Mouse (Mus musculus): ENCODE data around the gene Erich3. TPM values are rescaled to one million over a fixed set of nuclear protein-coding genes. Genes with fewer than 3 reads are reported as not detected.
"Not testable (repeated sequence)": the region's sequence is repeated elsewhere in the genome, so short reads cannot be mapped to it uniquely, and the experiment has no call there.

Gene Erich3
- 0.23 and 0.39 TPM in 2 replicates for polyA plus RNA-seq (2014; fragmentation: Nextera tagmentation; extraction: Ambion mirVana)

DNA sequence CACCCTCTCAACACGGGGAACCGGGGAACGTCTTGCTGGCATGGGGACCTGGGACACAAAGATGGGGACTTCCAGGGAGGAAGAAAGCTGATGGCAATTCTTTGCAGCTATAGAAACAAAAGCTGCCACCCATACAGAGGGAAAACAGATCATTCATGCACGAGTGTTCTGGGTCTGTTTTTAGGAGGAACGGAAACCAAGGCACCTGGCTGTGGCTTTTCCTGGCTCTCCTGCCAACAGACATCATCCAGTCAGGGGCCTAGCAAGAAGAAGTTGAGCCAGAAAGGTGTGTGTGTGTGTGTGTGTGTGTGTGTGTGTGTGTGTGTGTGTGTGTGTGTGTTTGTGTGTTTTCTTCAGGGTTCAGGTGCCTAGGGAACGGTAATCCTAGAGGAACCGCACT, at the start of gene Erich3:
Erich3 (plus strand) TSS at position 315 of the 400 bp plus-strand sequence.
- Histone ChIP-seq H3K27me3 (ENCODE audit: control insufficient read depth, insufficient read depth, low read length) (peaks cover 34% of the 10 kb centered on the region), H3K4me1 (ENCODE audit: control insufficient read depth in 2 of 2, insufficient read depth in 2 of 2, low read length in 2 of 2) (peaks cover 4 to 7% of the 10 kb centered on the region in 2 experiments; a peak in 1 of 4 replicates), H3K9me3 (ENCODE audit: control insufficient read depth, low read length) (no peaks in the 10 kb centered on the region), H3K4me3 (ENCODE audit: control insufficient read depth in 1 of 2, insufficient read depth in 1 of 2, low read depth in 1 of 2, low read length in 2 of 2) (peak within 1 kb of the TSS; percentile 45 to 46), H3K36me3 (ENCODE audit: control insufficient read depth, insufficient read depth, low read length) (no peaks in the 10 kb centered on the region), H3K4me2 (ENCODE audit: low read length) (peak within 1 kb of the TSS; percentile 85), H3K27ac (replicated peaks in 1 of 2; ENCODE audit: control insufficient read depth in 1 of 2, insufficient read depth in 1 of 2, low read depth in 2 of 2, low read length in 2 of 2) (no peak within 1 kb of the TSS), H3K9ac (ENCODE audit: low read length) (peak within 1 kb of the TSS; percentile 22; the same call in 1 of the 2 replicates)
- WGBS = 33% methylated on average over 7 of the region's 7 CpGs
- no peak for ATAC-seq (ENCODE audit: insufficient number of reproducible peaks, insufficient read depth, low FRiP score, low read depth)

DNA sequence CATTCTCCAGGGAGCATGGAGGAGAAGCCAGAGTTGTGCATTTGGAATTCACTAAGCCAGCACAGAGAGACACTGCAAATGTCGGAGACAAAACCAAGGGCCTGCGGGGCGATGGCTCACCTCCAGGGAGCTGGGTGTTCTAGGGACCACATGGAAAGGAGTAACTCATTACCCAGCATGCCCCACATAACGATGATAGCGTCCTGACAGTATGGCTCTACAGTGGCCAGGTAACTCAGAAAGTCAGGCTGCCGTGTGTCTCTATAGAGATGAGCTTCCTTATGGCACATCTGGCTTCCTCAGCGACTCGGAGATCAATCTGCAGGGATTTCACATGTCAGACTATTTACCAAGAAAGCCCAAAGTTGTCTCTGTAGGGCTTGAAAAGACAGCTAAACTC, 48.9 kb upstream of the Erich3 start:
- H3K9me3 ChIP-seq (ENCODE audit: control insufficient read depth, low read length) = no peaks in the 10 kb centered on the region
- H3K27ac ChIP-seq (replicated peaks in 1 of 2; ENCODE audit: control insufficient read depth in 1 of 2, insufficient read depth in 1 of 2, low read depth in 2 of 2, low read length in 2 of 2) = no peak overlapping the region
- no peak for ATAC-seq (ENCODE audit: insufficient number of reproducible peaks, insufficient read depth, low FRiP score, low read depth)
- WGBS = 92% methylated on average over 8 of the region's 8 CpGs
- no peaks in the 10 kb centered on the region for H3K27me3 ChIP-seq (ENCODE audit: control insufficient read depth, insufficient read depth, low read length)
- H3K4me1 ChIP-seq (ENCODE audit: control insufficient read depth in 2 of 2, insufficient read depth in 2 of 2, low read length in 2 of 2) = no peaks in the 10 kb centered on the region
- H3K4me3 ChIP-seq (ENCODE audit: control insufficient read depth in 1 of 2, insufficient read depth in 1 of 2, low read depth in 1 of 2, low read length in 2 of 2) = no peak overlapping the region
- H3K36me3 ChIP-seq (ENCODE audit: control insufficient read depth, insufficient read depth, low read length) = peaks cover 36% of the 10 kb centered on the region
- H3K9ac ChIP-seq (ENCODE audit: low read length) = no peak overlapping the region
- no peak overlapping the region for H3K4me2 ChIP-seq (ENCODE audit: low read length)

DNA sequence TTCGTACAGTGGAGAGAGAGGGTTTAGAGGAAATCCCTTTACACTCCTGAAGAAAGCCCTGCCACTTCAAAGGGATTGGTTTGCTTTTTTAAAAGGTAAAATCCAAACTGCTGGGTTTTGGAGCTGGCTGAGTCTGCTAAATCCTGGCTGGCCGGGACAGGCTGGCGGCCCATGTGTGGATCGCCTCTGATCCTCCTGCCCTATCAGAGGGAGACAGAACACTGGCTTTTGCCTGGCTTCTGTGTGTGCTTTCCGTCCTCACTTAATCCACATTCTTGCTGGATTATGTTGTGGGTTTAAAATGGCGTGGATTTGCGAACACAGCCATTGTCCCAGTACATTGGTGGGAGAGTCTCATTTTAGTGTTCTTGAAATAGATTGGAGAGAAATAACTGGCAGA, 48.4 kb upstream of the Erich3 start:
- Histone ChIP-seq H3K4me2 (ENCODE audit: low read length) (no peak overlapping the region), H3K9ac (ENCODE audit: low read length) (no peak overlapping the region), H3K27me3 (ENCODE audit: control insufficient read depth, insufficient read depth, low read length) (no peaks in the 10 kb centered on the region), H3K36me3 (ENCODE audit: control insufficient read depth, insufficient read depth, low read length) (peaks cover 37% of the 10 kb centered on the region), H3K4me1 (ENCODE audit: control insufficient read depth in 2 of 2, insufficient read depth in 2 of 2, low read length in 2 of 2) (no peaks in the 10 kb centered on the region), H3K4me3 (ENCODE audit: control insufficient read depth in 1 of 2, insufficient read depth in 1 of 2, low read depth in 1 of 2, low read length in 2 of 2) (no peak overlapping the region), H3K9me3 (ENCODE audit: control insufficient read depth, low read length) (no peaks in the 10 kb centered on the region), H3K27ac (replicated peaks in 1 of 2; ENCODE audit: control insufficient read depth in 1 of 2, insufficient read depth in 1 of 2, low read depth in 2 of 2, low read length in 2 of 2) (no peak overlapping the region)
- no peak for ATAC-seq (ENCODE audit: insufficient number of reproducible peaks, insufficient read depth, low FRiP score, low read depth)
- WGBS = 82% methylated on average over 7 of the region's 7 CpGs

DNA sequence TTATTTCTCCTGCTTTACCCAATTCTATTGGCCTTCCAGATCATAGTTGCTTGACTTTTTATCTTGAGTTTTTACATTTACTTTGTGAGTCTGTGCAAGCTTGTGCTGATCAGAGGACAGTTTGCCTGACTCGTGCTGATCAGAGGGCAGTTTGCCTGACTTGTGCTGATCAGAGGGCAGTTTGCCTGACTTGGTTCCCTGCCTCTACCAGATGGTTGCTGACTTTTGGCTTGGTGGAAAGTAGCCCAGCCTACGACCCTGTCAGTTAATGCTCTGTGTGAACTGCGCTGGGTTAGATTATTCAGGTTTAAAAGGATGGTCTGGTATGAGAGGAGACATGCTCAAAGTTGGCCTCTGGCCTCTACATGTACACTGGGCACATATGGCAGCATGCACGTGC, 47.6 kb upstream of the Erich3 start:
- Histone ChIP-seq H3K9ac (ENCODE audit: low read length) (no peak overlapping the region), H3K36me3 (ENCODE audit: control insufficient read depth, insufficient read depth, low read length) (peaks cover 39% of the 10 kb centered on the region), H3K4me1 (ENCODE audit: control insufficient read depth in 2 of 2, insufficient read depth in 2 of 2, low read length in 2 of 2) (no peaks in the 10 kb centered on the region), H3K9me3 (ENCODE audit: control insufficient read depth, low read length) (no peaks in the 10 kb centered on the region), H3K4me3 (ENCODE audit: control insufficient read depth in 1 of 2, insufficient read depth in 1 of 2, low read depth in 1 of 2, low read length in 2 of 2) (no peak overlapping the region), H3K27me3 (ENCODE audit: control insufficient read depth, insufficient read depth, low read length) (no peaks in the 10 kb centered on the region), H3K4me2 (ENCODE audit: low read length) (no peak overlapping the region), H3K27ac (replicated peaks in 1 of 2; ENCODE audit: control insufficient read depth in 1 of 2, insufficient read depth in 1 of 2, low read depth in 2 of 2, low read length in 2 of 2) (no peak overlapping the region)
- WGBS = 86% methylated on average over 4 of the region's 4 CpGs
- no peak for ATAC-seq (ENCODE audit: insufficient number of reproducible peaks, insufficient read depth, low FRiP score, low read depth)

DNA sequence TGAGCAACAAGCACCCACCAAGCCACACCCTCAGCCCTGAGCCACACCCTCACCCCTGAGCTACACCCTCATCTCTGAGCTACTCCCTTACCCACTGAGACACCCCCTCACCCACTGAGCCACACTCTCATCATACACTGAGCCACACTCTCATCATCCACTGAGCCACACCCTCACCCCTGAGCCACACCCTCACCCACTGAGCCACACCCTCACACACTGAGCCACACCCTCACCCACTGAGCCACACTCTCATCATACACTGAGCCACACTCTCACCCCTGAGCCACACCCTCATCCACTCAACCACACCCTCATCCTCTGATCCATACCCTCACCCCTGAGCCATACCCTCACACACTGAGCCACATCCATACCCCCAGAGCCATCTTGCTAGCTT, 35.4 kb upstream of the Erich3 start:
- no peaks in the 10 kb centered on the region for H3K9me3 ChIP-seq (ENCODE audit: control insufficient read depth, low read length)
- H3K27ac ChIP-seq (replicated peaks in 1 of 2; ENCODE audit: control insufficient read depth in 1 of 2, insufficient read depth in 1 of 2, low read depth in 2 of 2, low read length in 2 of 2) = no peak overlapping the region
- no peaks in the 10 kb centered on the region for H3K27me3 ChIP-seq (ENCODE audit: control insufficient read depth, insufficient read depth, low read length)
- H3K9ac ChIP-seq (ENCODE audit: low read length) = no peak overlapping the region
- H3K4me3 ChIP-seq (ENCODE audit: control insufficient read depth in 1 of 2, insufficient read depth in 1 of 2, low read depth in 1 of 2, low read length in 2 of 2) = no peak overlapping the region
- no peak; the same call in 1 of the 2 replicates for ATAC-seq (ENCODE audit: insufficient number of reproducible peaks, insufficient read depth, low FRiP score, low read depth)
- no peaks in the 10 kb centered on the region; the same call in 1 of the 2 replicates for H3K36me3 ChIP-seq (ENCODE audit: control insufficient read depth, insufficient read depth, low read length)
- no peaks in the 10 kb centered on the region for H3K4me1 ChIP-seq (ENCODE audit: control insufficient read depth in 2 of 2, insufficient read depth in 2 of 2, low read length in 2 of 2)
- H3K4me2 ChIP-seq (ENCODE audit: low read length) = no peak overlapping the region

DNA sequence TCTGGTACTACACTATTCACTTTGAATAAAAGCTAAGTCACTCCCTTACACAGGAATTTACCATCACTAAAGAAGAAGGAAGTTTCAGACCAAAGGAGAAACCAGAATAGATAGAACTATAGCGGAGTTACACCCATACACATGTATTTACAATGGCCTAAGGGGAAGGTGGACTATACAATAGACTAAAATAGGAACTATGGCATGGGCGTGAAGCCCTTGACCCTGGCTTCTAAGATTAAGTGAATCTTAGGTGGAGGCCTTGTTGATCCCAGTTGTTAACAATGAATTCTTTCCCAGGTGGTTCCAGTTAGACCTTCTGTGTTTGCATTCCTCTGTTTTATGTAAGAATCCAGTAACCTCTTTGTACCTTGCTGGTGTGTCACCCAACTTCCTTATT, 32.4 kb upstream of the Erich3 start:
- not testable (repeated sequence) for H3K36me3 ChIP-seq (ENCODE audit: control insufficient read depth, insufficient read depth, low read length); H3K27ac ChIP-seq (replicated peaks in 1 of 2; ENCODE audit: control insufficient read depth in 1 of 2, insufficient read depth in 1 of 2, low read depth in 2 of 2, low read length in 2 of 2); H3K4me2 ChIP-seq (ENCODE audit: low read length); H3K9ac ChIP-seq (ENCODE audit: low read length); H3K27me3 ChIP-seq (ENCODE audit: control insufficient read depth, insufficient read depth, low read length); H3K4me3 ChIP-seq (ENCODE audit: control insufficient read depth in 1 of 2, insufficient read depth in 1 of 2, low read depth in 1 of 2, low read length in 2 of 2); ATAC-seq (ENCODE audit: insufficient number of reproducible peaks, insufficient read depth, low FRiP score, low read depth); H3K4me1 ChIP-seq (ENCODE audit: control insufficient read depth in 2 of 2, insufficient read depth in 2 of 2, low read length in 2 of 2); H3K9me3 ChIP-seq (ENCODE audit: control insufficient read depth, low read length)
- 83% methylated on average over 2 of the region's 2 CpGs for WGBS

DNA sequence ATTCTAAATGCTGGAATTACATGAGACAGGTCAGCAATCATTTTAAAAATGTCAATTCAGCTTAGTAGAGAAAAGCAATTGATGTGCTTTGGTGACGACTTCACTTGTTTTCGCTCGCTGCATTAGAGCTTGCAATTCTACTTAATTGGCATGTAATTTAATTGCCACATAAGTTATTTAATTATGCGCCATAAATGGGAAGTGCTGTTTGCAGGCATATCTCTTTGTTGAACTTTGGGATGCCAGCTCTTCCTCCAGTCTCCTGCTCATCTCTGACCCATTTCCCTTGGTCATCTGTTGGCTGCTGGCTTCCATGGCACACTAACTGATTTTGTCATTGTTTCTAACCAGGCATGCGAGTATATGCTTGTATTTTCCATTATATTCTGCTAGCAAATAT, 30.6 kb upstream of the Erich3 start:
- no peaks in the 10 kb centered on the region for H3K36me3 ChIP-seq (ENCODE audit: control insufficient read depth, insufficient read depth, low read length)
- H3K27ac ChIP-seq (replicated peaks in 1 of 2; ENCODE audit: control insufficient read depth in 1 of 2, insufficient read depth in 1 of 2, low read depth in 2 of 2, low read length in 2 of 2) = no peak overlapping the region
- no peaks in the 10 kb centered on the region for H3K9me3 ChIP-seq (ENCODE audit: control insufficient read depth, low read length)
- no peak overlapping the region for H3K9ac ChIP-seq (ENCODE audit: low read length)
- no peak overlapping the region for H3K4me2 ChIP-seq (ENCODE audit: low read length)
- no peaks in the 10 kb centered on the region for H3K4me1 ChIP-seq (ENCODE audit: control insufficient read depth in 2 of 2, insufficient read depth in 2 of 2, low read length in 2 of 2)
- no peak for ATAC-seq (ENCODE audit: insufficient number of reproducible peaks, insufficient read depth, low FRiP score, low read depth)
- no peak overlapping the region for H3K4me3 ChIP-seq (ENCODE audit: control insufficient read depth in 1 of 2, insufficient read depth in 1 of 2, low read depth in 1 of 2, low read length in 2 of 2)
- WGBS = 88% methylated on average over 5 of the region's 5 CpGs
- no peaks in the 10 kb centered on the region for H3K27me3 ChIP-seq (ENCODE audit: control insufficient read depth, insufficient read depth, low read length)

DNA sequence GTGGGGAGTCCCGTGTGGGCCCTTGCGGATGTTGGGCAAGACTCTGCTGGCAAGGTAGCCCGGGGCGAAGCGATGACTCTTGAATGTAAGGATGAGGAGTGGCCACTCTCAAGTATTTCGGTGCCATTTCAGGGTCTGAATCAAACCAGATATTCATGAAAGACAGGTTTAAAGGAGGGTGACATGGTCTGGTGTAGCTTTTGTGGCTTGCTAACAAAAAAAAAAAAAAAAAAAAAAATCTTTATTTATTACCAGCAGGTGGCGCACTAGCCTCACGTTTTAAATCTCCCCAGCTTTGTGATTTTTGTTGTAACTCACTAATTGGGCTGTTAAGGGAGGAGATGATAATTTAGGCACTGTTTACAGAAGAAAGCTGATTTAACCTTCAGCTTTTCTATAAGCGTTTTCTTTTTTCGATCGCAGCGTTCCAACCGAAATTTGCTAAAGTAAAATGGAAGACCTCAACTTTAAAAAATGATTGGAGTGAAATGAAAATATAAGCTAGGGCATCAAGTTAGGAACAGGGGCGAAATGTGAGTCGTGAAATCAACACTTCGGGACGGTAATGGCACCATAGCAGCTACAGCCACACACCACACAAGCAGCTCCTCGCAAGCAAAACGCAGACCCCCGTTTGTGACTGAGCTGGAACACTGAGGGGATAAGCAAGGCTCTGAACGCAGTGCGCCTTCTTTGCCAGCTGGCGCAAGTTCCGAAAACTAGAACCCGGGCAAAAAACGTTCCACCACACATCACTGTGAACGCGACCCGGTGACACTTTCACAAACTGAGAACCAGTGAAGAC, 16.8 kb upstream of the Erich3 start:
- H3K27me3 ChIP-seq (ENCODE audit: control insufficient read depth, insufficient read depth, low read length) = peaks cover 7% of the 10 kb centered on the region
- no peak overlapping the region for H3K9ac ChIP-seq (ENCODE audit: low read length)
- no peaks in the 10 kb centered on the region for H3K36me3 ChIP-seq (ENCODE audit: control insufficient read depth, insufficient read depth, low read length)
- 51% methylated on average over 29 of the region's 29 CpGs for WGBS
- H3K9me3 ChIP-seq (ENCODE audit: control insufficient read depth, low read length) = no peaks in the 10 kb centered on the region
- peak overlapping the region; percentile 58 for H3K4me2 ChIP-seq (ENCODE audit: low read length)
- no peaks in the 10 kb centered on the region for H3K4me1 ChIP-seq (ENCODE audit: control insufficient read depth in 2 of 2, insufficient read depth in 2 of 2, low read length in 2 of 2)
- ATAC-seq (ENCODE audit: insufficient number of reproducible peaks, insufficient read depth, low FRiP score, low read depth) = no peak
- peak overlapping the region; percentile 8 to 23; a peak in 3 of 4 replicates for H3K4me3 ChIP-seq (ENCODE audit: control insufficient read depth in 1 of 2, insufficient read depth in 1 of 2, low read depth in 1 of 2, low read length in 2 of 2)
- H3K27ac ChIP-seq (replicated peaks in 1 of 2; ENCODE audit: control insufficient read depth in 1 of 2, insufficient read depth in 1 of 2, low read depth in 2 of 2, low read length in 2 of 2) = no peak overlapping the region
